Mouse (Mus musculus) erythroid progenitor cell, adult 5-6 weeks (primary cell): ENCODE results near the gene Usp3. TPM values are rescaled to one million over a fixed set of nuclear protein-coding genes. Genes with fewer than 3 reads are reported as not detected.
A peak's percentile ranks its signal among the peaks of the same experiment; 100 is the strongest.

Experiments
- ATAC-seq: replicated peaks from 2 replicates; pipeline ENCODE4 v1.8.0; 2016; ENCODE audit warnings: moderate number of reproducible peaks, mild to moderate bottlenecking, moderate TSS enrichment, inconsistent platforms; ENCODE audit not compliant: poor library complexity, low FRiP score, severe bottlenecking
- total RNA-seq, 2 experiments: library from RNA; stranded (forward) in 1 of 2; stranded (reverse) in 1 of 2; fragments of 150-400 nt in 1 of 2; fragments of 186-747, 209-891 nt in 1 of 2; gene quantifications; 2 replicates each; pipeline versions ENCODE4 v1.2.3 to v1.2.4; 2015 to 2017; ENCODE audit warnings: low replicate concordance in 2 of 2

Gene Usp3
- total RNA-seq (2015; ENCODE audit: low replicate concordance), result 24.9 and 45.7 TPM in 2 replicates
- total RNA-seq (2017; ENCODE audit: low replicate concordance), result 23.5 and 27.4 TPM in 2 replicates

GRCm38 (mm10) chr9:66592708-66593612 is at the start of gene Usp3:
Gene Usp3 (minus strand): TSS chr9:66593142.
- peak; percentile 90 for ATAC-seq

- ATAC-seq, result no peak
Observed at GRCm38 (mm10) chr9:66640491-66640890, 47.5 kb upstream of the Usp3 start.

GRCm38 (mm10) chr9:66639626-66640025 is 46.7 kb upstream of the Usp3 start:
- no peak for ATAC-seq

GRCm38 (mm10) chr9:66632441-66632840 is 39.5 kb upstream of the Usp3 start:
- ATAC-seq, result no peak

- no peak for ATAC-seq
Observed at GRCm38 (mm10) chr9:66630931-66631330, 38.0 kb upstream of the Usp3 start.

GRCm38 (mm10) chr9:66626661-66627060 is 33.7 kb upstream of the Usp3 start:
- ATAC-seq, result no peak

- ATAC-seq, result no peak
Observed at GRCm38 (mm10) chr9:66625974-66626530, 33.1 kb upstream of the Usp3 start.

- ATAC-seq, result no peak
Observed at GRCm38 (mm10) chr9:66624873-66625272, 31.9 kb upstream of the Usp3 start.

- ATAC-seq, result no peak
Observed at GRCm38 (mm10) chr9:66623627-66624026, 30.7 kb upstream of the Usp3 start.

GRCm38 (mm10) chr9:66620581-66620981 is 27.6 kb upstream of the Usp3 start:
- peak; percentile 91 for ATAC-seq

- ATAC-seq, result no peak
Observed at GRCm38 (mm10) chr9:66620055-66620454, 27.1 kb upstream of the Usp3 start.

- no peak for ATAC-seq
Observed at GRCm38 (mm10) chr9:66617812-66618211, 24.9 kb upstream of the Usp3 start.

- no peak for ATAC-seq
Observed at GRCm38 (mm10) chr9:66616858-66617257, 23.9 kb upstream of the Usp3 start.

GRCm38 (mm10) chr9:66615141-66615540 is 22.2 kb upstream of the Usp3 start:
- no peak for ATAC-seq

- no peak for ATAC-seq
Observed at GRCm38 (mm10) chr9:66614547-66614946, 21.6 kb upstream of the Usp3 start.

GRCm38 (mm10) chr9:66613667-66614066 is 20.7 kb upstream of the Usp3 start:
- ATAC-seq, result no peak

GRCm38 (mm10) chr9:66611478-66612093 is 18.6 kb upstream of the Usp3 start:
- ATAC-seq, result peak; percentile 85

- no peak for ATAC-seq
Observed at GRCm38 (mm10) chr9:66608817-66609345, 15.9 kb upstream of the Usp3 start.

- ATAC-seq, result no peak
Observed at GRCm38 (mm10) chr9:66606851-66607250, 13.9 kb upstream of the Usp3 start.
